Mouse (Mus musculus): ENCODE data around the gene Tmcc3. TPM values are rescaled to one million over a fixed set of nuclear protein-coding genes. Genes with fewer than 3 reads are reported as not detected.
A peak's percentile ranks its signal among the peaks of the same experiment; 100 is the strongest.

Gene Tmcc3
- total RNA-seq, 2 experiments from 2014 or later = 14.4 to 28.2 TPM

GRCm38 (mm10) chr10:94622281-94622680 is 310.5 kb downstream of the Tmcc3 start:
- no peak for DNase-seq (ENCODE audit: low spot score in 2 of 2)

GRCm38 (mm10) chr10:94622828-94623227 is 311.1 kb downstream of the Tmcc3 start:
- no peak for DNase-seq (ENCODE audit: low spot score in 2 of 2)

DNA sequence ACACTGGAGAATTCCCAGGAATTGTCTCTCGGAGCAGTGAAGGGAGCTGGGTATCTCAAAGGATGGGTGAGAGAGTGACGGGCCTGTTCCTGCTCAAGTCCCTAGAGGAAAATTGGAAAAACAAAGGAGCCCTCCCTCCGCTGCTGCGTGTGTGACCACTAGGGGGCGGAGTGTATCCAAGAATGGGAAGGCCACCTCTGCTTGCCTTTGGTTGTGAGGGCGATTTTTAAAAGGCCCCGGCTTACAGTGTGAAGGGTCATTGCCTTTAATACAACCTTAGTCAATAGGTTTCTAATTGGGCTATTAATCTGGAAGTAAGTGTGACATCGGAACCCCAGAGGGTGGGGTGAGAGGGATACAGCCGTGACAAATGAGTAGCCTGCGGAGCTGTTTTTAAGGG is 311.9 kb downstream of the Tmcc3 start:
- DNase-seq (ENCODE audit: low spot score in 2 of 2) = peak; percentile 81 to 85

DNA sequence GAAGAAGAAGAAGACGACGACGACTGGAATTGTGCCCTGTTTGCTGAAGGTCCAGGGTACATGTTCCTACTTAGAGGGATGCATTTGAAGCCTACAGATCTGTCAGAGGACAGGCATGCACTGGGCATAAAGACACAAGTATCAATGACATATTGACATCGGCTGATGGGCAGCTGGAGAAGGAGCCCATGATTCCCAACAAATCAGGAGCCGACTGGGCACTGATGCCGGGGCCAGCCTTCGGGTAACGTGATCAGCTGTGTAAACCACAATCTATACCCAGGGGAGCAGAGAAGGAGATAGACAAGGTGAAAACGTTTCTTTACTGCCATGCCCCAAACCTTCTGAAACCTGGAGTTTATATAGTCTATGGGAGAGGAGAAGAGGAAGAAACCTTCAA is 313.3 kb downstream of the Tmcc3 start:
- DNase-seq (ENCODE audit: low spot score in 2 of 2) = no peak

- DNase-seq (ENCODE audit: low spot score in 2 of 2) = no peak
Observed at GRCm38 (mm10) chr10:94625606-94626005, 313.9 kb downstream of the Tmcc3 start.

DNA sequence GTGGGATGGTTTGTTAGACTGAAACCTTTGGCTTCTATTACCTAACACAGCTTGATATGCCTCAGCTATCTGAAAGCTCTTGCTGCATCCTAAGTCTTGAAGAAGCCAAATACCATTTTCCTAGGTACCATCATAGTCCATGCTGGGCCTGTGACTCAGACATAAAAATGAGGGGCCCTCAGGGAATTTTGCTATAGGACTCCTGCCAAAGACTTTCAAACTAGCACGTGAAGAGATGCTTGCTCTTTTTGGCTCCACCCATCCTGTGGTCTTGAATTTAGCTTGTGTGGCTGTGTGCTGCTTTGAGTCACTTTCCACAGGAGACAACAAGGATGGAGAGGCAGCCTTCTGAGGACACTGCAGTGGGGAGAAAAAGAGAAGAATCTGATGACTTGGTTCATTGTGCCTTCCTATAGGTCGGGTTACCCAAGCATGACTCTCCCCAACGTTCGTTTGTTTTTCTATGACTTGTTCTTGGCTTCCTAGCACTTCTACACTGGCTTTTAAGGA is 319.1 kb downstream of the Tmcc3 start:
- no peak for DNase-seq (ENCODE audit: low spot score in 2 of 2)

DNA sequence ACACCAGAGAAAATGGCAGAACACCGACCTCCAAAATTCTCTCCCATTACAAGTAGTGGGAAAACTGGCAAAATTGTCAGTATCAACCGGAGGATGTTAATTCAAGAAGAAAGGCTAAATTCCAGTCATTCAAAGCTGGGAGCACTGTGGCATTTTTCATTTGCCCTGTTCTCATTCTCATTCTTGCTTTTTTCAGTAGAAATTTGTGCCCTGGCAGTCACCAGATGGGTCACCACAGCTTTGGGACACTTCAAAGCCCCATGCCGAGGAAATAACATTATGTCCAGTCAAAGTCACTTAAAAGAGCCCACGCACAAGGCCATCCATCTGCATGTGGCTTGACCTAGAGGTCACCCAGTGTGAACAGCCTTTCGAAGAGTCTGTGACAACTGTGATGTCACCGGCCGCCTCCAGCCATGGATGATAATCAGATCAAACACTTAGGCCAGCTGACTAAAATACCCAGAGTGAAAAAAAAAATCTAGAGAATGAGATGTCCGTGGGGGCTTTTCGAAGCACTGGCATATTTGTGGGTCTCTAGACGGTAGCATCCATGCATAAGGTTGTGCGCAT is 319.9 kb downstream of the Tmcc3 start:
- no peak for DNase-seq (ENCODE audit: low spot score in 2 of 2)

GRCm38 (mm10) chr10:94632245-94632644 is 320.5 kb downstream of the Tmcc3 start:
- DNase-seq (ENCODE audit: low spot score in 2 of 2) = no peak

GRCm38 (mm10) chr10:94638599-94638998 is 326.9 kb downstream of the Tmcc3 start:
- DNase-seq (ENCODE audit: low spot score in 2 of 2) = no peak

DNA sequence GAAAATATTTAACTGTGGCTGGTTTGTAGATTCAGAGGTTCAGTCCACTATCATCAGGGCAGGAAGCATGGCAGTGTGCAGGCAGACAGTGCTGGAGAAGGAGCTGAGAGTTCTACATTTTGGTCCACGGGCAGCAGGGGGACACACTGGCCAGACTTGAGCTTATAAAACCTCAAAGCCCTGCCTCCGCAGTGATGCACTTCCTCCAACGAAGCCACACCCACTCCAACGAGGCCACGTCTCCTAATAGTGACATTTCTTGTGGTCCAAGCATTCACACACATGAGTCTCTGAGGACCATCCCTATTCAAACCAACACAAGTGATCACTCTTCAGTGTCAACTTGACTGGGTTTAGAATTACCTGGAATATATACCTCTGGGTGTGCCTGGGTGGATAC is 327.5 kb downstream of the Tmcc3 start:
- no peak for DNase-seq (ENCODE audit: low spot score in 2 of 2)

GRCm38 (mm10) chr10:94640067-94640466 is 328.3 kb downstream of the Tmcc3 start:
- DNase-seq (ENCODE audit: low spot score in 2 of 2) = no peak

Small RNA genes within 50 kb of the gene (microRNA-seq; reads per million reads assigned to microRNA genes)
- 0 reads per million in 2 experiments for gene Mir7211 (ENCODE audit: borderline number of aligned reads in 2 of 2)

Other genes with a start within 250 kb of the Tmcc3 start
- 10 to 100 TPM; 10.1 to 11.1 TPM for gene Nr2c1, start 163.9 kb upstream of the Tmcc3 start, total RNA-seq (2021)
- 100 to 1,000 TPM; 359 to 463 TPM for gene Ndufa12, start 113.2 kb upstream of the Tmcc3 start, total RNA-seq (2021)
- not detected for gene Gm4792, start 13.2 kb upstream of the Tmcc3 start, total RNA-seq (2021)

Data from adrenal gland, adult 18-20 months (tissue).